Comparison of ENCODE assay signal across 10 mouse cellular contexts in genomic region chr2:112339736-112340135, GRCm38 (mm10). TPM values are rescaled to one million over a fixed set of nuclear protein-coding genes. Genes with fewer than 3 reads are reported as not detected.
DNase-seq lines count a peak whose midpoint lies in the region; ATAC-seq and TF ChIP-seq lines count a peak whose summit lies in the region.
"Had no signal": no experiment of that assay in that cellular context is flagged by ENCODE, and none has a peak within 500 bp of the region (broad histone marks: within the 10 kb centered on the region; RNA-seq: fewer than 3 reads in every experiment).

No protein-coding gene starts in this region.

- DNase-seq in embryo, embryonic 10.5 days (ENCODE audit: low spot score): peak; percentile 2
- DNase-seq in embryo, embryonic 11 days: no peak
- no peak for DNase-seq in left cerebral cortex, adult 2 months (ENCODE audit: extremely low spot score in 1 of 2, low spot score in 2 of 2)
- DNase-seq in left cerebral cortex, postnatal 4 days: no peak
- peak; percentile 27 for DNase-seq in NIH3T3 (ENCODE audit: low read depth)
- DNase-seq in gastrocnemius, postnatal 14 days: no peak
- DNase-seq in right cerebral cortex, postnatal 36 days (ENCODE audit: low spot score in 2 of 2): no peak
- DNase-seq: gastrocnemius, postnatal 10 days had no signal

- H3K4me3 ChIP-seq in left cerebral cortex, adult 2 months: no peak overlapping the region
- H3K4me3 ChIP-seq: limb, embryonic 15.5 days had no signal

- no peak overlapping the region for H3K27ac ChIP-seq in left cerebral cortex, adult 2 months
- H3K27ac ChIP-seq: limb, embryonic 15.5 days had no signal

- peak; percentile 51 for TF ChIP-seq CTCF in left cerebral cortex, adult 2 months (IDR thresholded peaks at IDR 0.05)

- peak; percentile 13; the same call in 1 of the 2 replicates for ATAC-seq in neutrophil, adult 5-6 weeks (ENCODE audit: extremely low read depth, insufficient number of reproducible peaks, low FRiP score, poor library complexity, severe bottlenecking)

- intact Hi-C loops in left cerebral cortex, adult 2 months (cut with DNase I): loop anchor here (1.0 to 10.0 kb wide), 3 partner anchors 75 to 145 kb away; partner anchors contain the start of genes Gm21985, Lpcat4, Nop10 and Slc12a6
- intact Hi-C loops in left cerebral cortex, postnatal 4 days (cut with DNase I): no loop called here
- intact Hi-C loops in gastrocnemius, postnatal 14 days (cut with DNase I; ENCODE audit: low total_unique reads): loop anchor here (10.0 kb wide), 1 partner anchor 75 kb away; the partner anchor contains the start of genes Gm21985, Nop10 and Slc12a6

RNA-seq across cellular contexts. Expression of gene Emc4, which starts 28.1 kb away (rescaled TPM):
- 100 to 1,000 TPM; 142 to 147 TPM for total RNA-seq in left cerebral cortex, adult 2 months (2021)
- 100 to 1,000 TPM; 113 to 121 TPM for total RNA-seq in left cerebral cortex, postnatal 4 days (2021)
- 20.7 and 29.3 TPM in 2 replicates for total RNA-seq in neutrophil, adult 5-6 weeks (2017)
- total RNA-seq in gastrocnemius, postnatal 14 days (2021): 10 to 100 TPM; 67.2 to 71.2 TPM

RNA-seq across cellular contexts. Expression of gene Katnbl1, which starts 39.3 kb away (rescaled TPM):
- 10 to 100 TPM; 13.5 to 14.2 TPM for total RNA-seq in left cerebral cortex, adult 2 months (2021)
- 10 to 100 TPM; 21.0 to 22.4 TPM for total RNA-seq in left cerebral cortex, postnatal 4 days (2021)
- 13.5 and 15.6 TPM in 2 replicates for total RNA-seq in neutrophil, adult 5-6 weeks (2017)
- total RNA-seq in gastrocnemius, postnatal 14 days (2021): 1 to 10 TPM; 4.3 to 5.1 TPM

Comparison
In these comparisons a context has a peak if more than half of its experiments do, and no peak if none do; other contexts are left out.
1. DNase-seq: peak in embryo, embryonic 10.5 days (single experiment) and NIH3T3 (single experiment); none in embryo, embryonic 11 days (single experiment), left cerebral cortex, adult 2 months (0 of 2), left cerebral cortex, postnatal 4 days (single experiment), gastrocnemius, postnatal 14 days (single experiment) and right cerebral cortex, postnatal 36 days (0 of 2).